Mouse (Mus musculus) small intestine, adult 2 months (tissue): ENCODE data around the gene Agap1.

Experiments
- CTCF ChIP-seq: fragments of 200-500 bp; IDR thresholded peaks from 2 replicates; pipeline ENCODE4 v1.5.1; 2012; ENCODE audit warnings: low read depth, mild to moderate bottlenecking, control low read depth, inconsistent platforms, low read length, moderate library complexity, mixed read lengths; ENCODE audit not compliant: insufficient replicate concordance, insufficient read length; ENCODE audit errors: extremely low read depth
- POLR2A ChIP-seq: fragments of 200-500 bp; IDR thresholded peaks from 2 replicates; pipeline ENCODE4 v1.6.1; 2012; ENCODE audit warnings: low read depth, mild to moderate bottlenecking, control low read depth, inconsistent platforms, low read length, moderate library complexity

DNA sequence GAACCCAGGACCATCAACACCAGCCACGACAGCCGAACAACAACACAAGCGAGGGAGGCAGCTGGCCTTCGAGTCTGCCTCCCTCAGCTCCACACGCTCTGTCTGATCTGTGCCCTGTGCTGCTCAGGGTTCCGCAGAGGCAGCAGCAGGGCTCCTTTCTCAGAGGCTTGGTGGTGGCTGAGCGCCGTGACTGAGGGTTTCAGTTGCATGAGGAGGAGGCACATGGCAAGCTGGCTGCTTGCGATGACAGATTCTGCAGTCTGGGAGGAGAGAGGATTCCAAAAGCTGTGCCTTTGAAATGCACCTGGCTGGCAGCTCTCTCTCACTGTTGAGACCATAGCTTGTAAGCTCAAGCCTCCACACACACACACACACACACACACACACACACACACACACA is 17.3 kb downstream of the Agap1 start:
- TF ChIP-seq CTCF = no peak
- TF ChIP-seq POLR2A = no peak
